Mouse (Mus musculus) midbrain, postnatal 0 days (tissue): ENCODE measurements around the gene Tmem129. TPM values are rescaled to one million over a fixed set of nuclear protein-coding genes. Genes with fewer than 3 reads are reported as not detected.

Source experiments
- ATAC-seq: fragments of 200-750 bp; cut with Nextera tagmentation; 2 replicates; pipeline ENCODE4 v1.8.0; 2017; ENCODE audit warnings: moderate number of reproducible peaks, mild to moderate bottlenecking, moderate TSS enrichment, moderate library complexity; ENCODE audit not compliant: low FRiP score
- DNase-seq: peaks from one replicate; pipeline ENCODE4 v3.0.0-alpha.2; 2015; ENCODE audit warnings: low spot score
- H3K27ac ChIP-seq: fragments of 300-500 bp; sonication (generic); 2 replicates; pipeline ENCODE4 v1.5.1; 2014; ENCODE audit warnings: low read depth, mild to moderate bottlenecking, low read length, mixed read lengths
- H3K27me3 ChIP-seq: fragments of 300-500 bp; sonication (generic); 2 replicates; pipeline ENCODE4 v1.6.1; 2014; ENCODE audit warnings: low read length, control low read depth, mixed read lengths; ENCODE audit not compliant: insufficient read depth
- H3K36me3 ChIP-seq: fragments of 300-500 bp; sonication (generic); 2 replicates; pipeline ENCODE4 v1.6.1; 2014; ENCODE audit warnings: low read length, control low read depth, mixed read lengths; ENCODE audit not compliant: insufficient read depth
- H3K4me1 ChIP-seq: fragments of 300-500 bp; sonication (generic); 2 replicates; pipeline ENCODE4 v1.6.1; 2014; ENCODE audit warnings: mild to moderate bottlenecking, control low read depth, antibody characterized with exemption, low read length, mixed read lengths; ENCODE audit not compliant: insufficient read depth
- H3K4me2 ChIP-seq: fragments of 300-500 bp; sonication (generic); 2 replicates; pipeline ENCODE4 v1.6.1; 2014; ENCODE audit warnings: low read depth, mild to moderate bottlenecking, low read length, mixed read lengths; ENCODE audit not compliant: poor library complexity, severe bottlenecking
- H3K4me3 ChIP-seq: fragments of 300-500 bp; sonication (generic); 2 replicates; pipeline ENCODE4 v1.5.1; 2014; ENCODE audit warnings: low read depth, mild to moderate bottlenecking, low read length, moderate library complexity
- H3K9ac ChIP-seq: fragments of 300-500 bp; sonication (generic); replicated peaks from 2 replicates; pipeline ENCODE4 v1.6.1; 2014; ENCODE audit warnings: mild to moderate bottlenecking, low read length, moderate library complexity, mixed read lengths; ENCODE audit not compliant: poor library complexity, severe bottlenecking
- H3K9me3 ChIP-seq: fragments of 300-500 bp; sonication (generic); 2 replicates; pipeline ENCODE4 v1.6.1; 2016; ENCODE audit warnings: low read length, control low read depth
- CTCF ChIP-seq: IDR thresholded peaks from 2 replicates; pipeline ENCODE4 v1.5.1; 2016; ENCODE audit warnings: antibody characterized with exemption, mild to moderate bottlenecking
- WGBS: fragments of 180-500 bp; shearing (Covaris S2); extraction: QIAGEN DNeasy Blood & Tissue Kit; methylation state at CpG from one replicate; pipeline ENCODE4 v1.1.7; 2014; 5-methylcytosine and 5-hydroxymethylcytosine counted together
- polyA plus RNA-seq: library from polyadenylated mRNA; unstranded; fragments of >200 nt; fragmentation: Nextera tagmentation; extraction: Ambion mirVana; gene quantifications from 2 replicates; pipeline ENCODE4 v1.2.1, GENCODE M21; 2015
- total RNA-seq: library from RNA; depleted of rRNA; stranded (reverse); fragments of >200 nt; gene quantifications from 2 replicates; pipeline ENCODE4 v1.2.3, GENCODE M21; 2014; rRNA removed

Gene Tmem129
- total RNA-seq (26.0 and 29.5 TPM in 2 replicates), polyA plus RNA-seq (17.3 and 21.4 TPM in 2 replicates)

DNA sequence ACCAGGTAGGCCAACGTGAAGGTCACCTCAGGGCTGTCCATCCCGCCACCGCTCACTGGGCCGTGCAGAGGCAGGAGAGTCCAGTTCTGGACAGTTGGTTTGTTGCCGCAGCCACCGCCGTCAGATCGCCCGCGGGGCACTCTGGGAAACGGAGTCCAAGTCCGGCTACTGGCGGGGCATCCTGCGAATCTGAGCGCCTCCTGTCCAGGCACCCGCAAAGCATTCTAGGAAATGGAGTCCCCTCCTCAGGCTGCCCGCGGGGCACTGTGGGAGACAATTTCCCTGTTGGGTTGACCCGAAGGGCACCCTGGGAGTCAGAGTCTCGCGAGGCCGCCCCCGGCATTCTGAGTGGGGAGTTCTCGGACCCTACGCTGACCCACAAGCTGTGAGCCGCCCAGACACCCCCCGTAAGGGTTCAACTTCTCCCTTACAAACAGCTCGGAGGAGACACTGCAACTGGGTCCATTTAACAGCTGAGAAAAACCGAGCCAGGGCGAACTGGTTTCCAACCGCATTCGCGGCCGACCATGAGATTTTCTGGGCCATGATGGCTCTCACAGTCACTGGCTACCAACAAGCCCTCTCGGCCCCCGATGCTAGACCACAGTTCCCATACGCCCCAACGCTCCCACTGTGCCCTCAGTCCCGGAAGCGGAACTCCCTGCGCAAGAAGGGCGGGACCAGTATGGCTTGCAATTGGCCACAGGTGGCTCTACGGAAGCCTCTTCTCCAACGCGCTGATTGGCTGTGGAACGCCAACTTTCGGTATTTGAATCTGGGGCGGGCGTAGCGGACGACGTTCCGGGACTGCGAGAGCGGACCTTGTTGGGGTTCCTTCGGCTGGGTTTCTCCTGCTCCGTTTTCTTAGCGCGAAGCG is at the start of gene Tmem129, which contains the start of gene Tacc3:
TSS of gene Tmem129 (minus strand) at position 630 of the 877 bp plus-strand sequence.
TSS of gene Tacc3 (plus strand) at position 342 of the 877 bp plus-strand sequence.
- Histone ChIP-seq H3K36me3 (peaks cover 3% of the 10 kb centered on the region), H3K4me1 (peaks cover 10% of the 10 kb centered on the region), H3K27me3 (no peaks in the 10 kb centered on the region), H3K9ac (peak within 1 kb of the TSS; percentile 71), H3K27ac (peak within 1 kb of the TSS; percentile 97), H3K4me2 (peak within 1 kb of the TSS; percentile 83), H3K9me3 (no peaks in the 10 kb centered on the region), H3K4me3 (peak within 1 kb of the TSS; percentile 71)
- DNase-seq (peak; percentile 99), ATAC-seq (peak; percentile 97)
- TF ChIP-seq CTCF: peak; percentile 26; the same call in 1 of the 2 replicates
- under 1% methylated on average over 60 of the region's 60 CpGs for WGBS

- WGBS: 77% methylated on average over 4 of the region's 4 CpGs
- no peaks in the 10 kb centered on the region for H3K27me3 ChIP-seq
- no peak overlapping the region for H3K27ac ChIP-seq
- no peak for TF ChIP-seq CTCF
- no peaks in the 10 kb centered on the region for H3K9me3 ChIP-seq
- no peak overlapping the region for H3K4me2 ChIP-seq
- H3K36me3 ChIP-seq: no peaks in the 10 kb centered on the region
- ATAC-seq (no peak), DNase-seq (no peak)
- no peak overlapping the region for H3K4me3 ChIP-seq
- H3K9ac ChIP-seq: no peak overlapping the region
- H3K4me1 ChIP-seq: no peaks in the 10 kb centered on the region
Observed at GRCm38 (mm10) chr5:33707163-33707562, 48.9 kb upstream of the Tmem129 start.

DNA sequence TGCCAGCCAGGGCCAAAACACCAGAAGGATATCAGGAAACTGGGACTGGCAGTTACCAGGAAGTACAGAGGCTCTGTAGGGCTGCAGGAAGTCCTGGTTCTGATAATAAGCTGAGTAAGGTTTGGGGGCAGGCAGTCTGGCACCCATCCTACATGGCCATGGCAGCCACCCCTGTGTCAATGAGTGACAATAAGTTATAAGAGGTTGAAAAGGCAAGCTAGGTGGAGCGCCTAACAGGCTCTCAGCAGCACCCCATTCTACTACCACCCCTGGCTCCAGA is 48.1 kb upstream of the Tmem129 start:
- Histone ChIP-seq H3K27ac (no peak overlapping the region), H3K27me3 (no peaks in the 10 kb centered on the region), H3K9me3 (no peaks in the 10 kb centered on the region), H3K9ac (no peak overlapping the region), H3K36me3 (no peaks in the 10 kb centered on the region), H3K4me1 (no peaks in the 10 kb centered on the region), H3K4me2 (no peak overlapping the region), H3K4me3 (no peak overlapping the region)
- WGBS: 95% methylated on average over 1 of the region's 1 CpGs
- ATAC-seq (no peak), DNase-seq (no peak)
- no peak for TF ChIP-seq CTCF

GRCm38 (mm10) chr5:33705612-33706349 is 47.6 kb upstream of the Tmem129 start:
- no peak for DNase-seq
- WGBS: 22% methylated on average over 9 of the region's 9 CpGs
- peak; percentile 8; the same call in 1 of the 2 replicates for ATAC-seq

DNA sequence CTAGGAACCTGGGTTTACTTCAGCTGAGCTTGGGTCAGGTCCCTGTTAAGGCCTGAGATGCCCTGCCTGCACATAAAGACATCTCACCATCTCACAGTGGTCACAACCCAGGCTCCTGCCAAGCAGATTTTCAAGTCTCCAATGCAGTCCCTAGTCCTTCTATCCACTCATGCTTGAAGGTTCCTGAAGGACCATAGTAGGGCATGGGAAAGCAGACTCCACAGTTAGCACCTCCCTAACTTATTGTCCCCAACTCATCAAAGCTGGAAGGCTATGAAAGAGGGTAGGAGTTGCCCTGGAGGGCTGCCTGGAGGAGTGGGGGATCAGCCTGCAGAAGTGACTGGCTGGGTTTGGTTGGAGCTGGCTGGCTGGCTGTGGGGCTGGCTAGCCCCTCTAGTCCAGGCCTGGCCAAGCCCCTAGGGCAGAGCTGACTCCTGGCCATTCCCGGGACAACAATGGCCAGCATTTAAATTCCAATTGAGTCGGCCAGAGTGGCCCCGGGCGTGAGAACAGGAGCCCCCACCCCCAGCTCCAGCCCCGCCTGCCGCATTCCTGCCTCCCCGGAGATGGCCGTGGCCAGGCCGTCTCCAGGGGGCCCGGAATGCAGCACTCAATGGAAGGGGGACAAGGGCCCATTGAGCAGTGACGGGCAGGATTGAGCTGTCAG is 46.9 kb upstream of the Tmem129 start:
- Histone ChIP-seq H3K9ac (no peak overlapping the region), H3K4me3 (no peak overlapping the region), H3K36me3 (no peaks in the 10 kb centered on the region), H3K4me1 (no peaks in the 10 kb centered on the region), H3K27ac (peak overlapping the region; percentile 44), H3K27me3 (no peaks in the 10 kb centered on the region), H3K4me2 (no peak overlapping the region), H3K9me3 (no peaks in the 10 kb centered on the region)
- peak; percentile 80 for DNase-seq
- ATAC-seq: peak; percentile 77
- WGBS: 12% methylated on average over 11 of the region's 11 CpGs
- no peak for TF ChIP-seq CTCF

More at GRCm38 (mm10) chr5:33705612-33706349, 47.6 kb upstream of the Tmem129 start:
- Histone ChIP-seq H3K4me3 (no peak overlapping the region), H3K4me1 (no peaks in the 10 kb centered on the region), H3K36me3 (no peaks in the 10 kb centered on the region), H3K9me3 (no peaks in the 10 kb centered on the region), H3K4me2 (no peak overlapping the region), H3K27me3 (no peaks in the 10 kb centered on the region), H3K27ac (peak overlapping the region; percentile 32; the same call in 1 of the 2 replicates), H3K9ac (no peak overlapping the region)
- no peak for TF ChIP-seq CTCF
